Mouse (Mus musculus) C2C12 (cell line): Measurements from ENCODE around the gene Cela2a.
"Not testable (repeated sequence)": the region's sequence is repeated elsewhere in the genome, so short reads cannot be mapped to it uniquely, and the experiment has no call there.

Experiments
- CEBPB ChIP-seq: IDR thresholded peaks from one replicate; pipeline ENCODE4 v1.6.1; 2011; ENCODE audit warnings: low read depth, mild to moderate bottlenecking, control low read depth, moderate library complexity
- CTCF ChIP-seq: IDR thresholded peaks from one replicate; pipeline ENCODE4 v1.5.1; 2011; ENCODE audit not compliant: control insufficient read depth, insufficient read depth, insufficient read length
- FOSL1 ChIP-seq: IDR thresholded peaks from one replicate; pipeline ENCODE4 v1.8.0; 2011; ENCODE audit warnings: mild to moderate bottlenecking, low read length; ENCODE audit not compliant: poor library complexity, insufficient read depth, severe bottlenecking
- MAX ChIP-seq: IDR thresholded peaks from one replicate; pipeline ENCODE4 v1.6.1; 2011; ENCODE audit warnings: mild to moderate bottlenecking, control low read depth
- MYOG ChIP-seq: IDR thresholded peaks from one replicate; pipeline ENCODE4 v1.6.1; 2011; ENCODE audit not compliant: control insufficient read depth, insufficient read length; ENCODE audit errors: extremely low read depth
- USF1 ChIP-seq: IDR thresholded peaks from one replicate; pipeline ENCODE4 v1.6.1; 2011; ENCODE audit warnings: low read depth, mild to moderate bottlenecking, control low read depth, moderate library complexity

- TF ChIP-seq CTCF, MAX, USF1, MYOG, CEBPB, FOSL1: not testable (repeated sequence)
These were observed 52.9 kb downstream of the Cela2a start for GRCm38 (mm10) chr4:141773019-141773418.
